Mouse (Mus musculus) gastrocnemius, postnatal 14 days (tissue): Measurements from ENCODE around the gene Gm49383. TPM values are rescaled to one million over a fixed set of nuclear protein-coding genes. Genes with fewer than 3 reads are reported as not detected.

Experiments
- DNase-seq: peaks from one replicate; pipeline ENCODE4 v3.0.0; 2021; ENCODE audit warnings: mixed read lengths
- intact Hi-C: fragments of 180-260 bp; cut with DNase I; formaldehyde crosslinking; loops from one replicate; pipeline ENCODE4 v1.15.1; 2025; ENCODE audit warnings: low total_unique reads
- long read RNA-seq, 2 experiments: library from polyadenylated mRNA; stranded (forward); transcript quantifications; one replicate each; pipeline ENCODE4 v2.0.0; 2021
- total RNA-seq, 2 experiments: library from RNA; stranded (reverse); gene quantifications; 2 replicates each; pipeline ENCODE4 v1.2.3; 2021

The Gm49383 gene
- total RNA-seq = 1 to 10 TPM; 1.5 to 2.8 TPM
- long read RNA-seq, experiment 1 = 0 reads
- long read RNA-seq, experiment 2 = 0 reads

DNA sequence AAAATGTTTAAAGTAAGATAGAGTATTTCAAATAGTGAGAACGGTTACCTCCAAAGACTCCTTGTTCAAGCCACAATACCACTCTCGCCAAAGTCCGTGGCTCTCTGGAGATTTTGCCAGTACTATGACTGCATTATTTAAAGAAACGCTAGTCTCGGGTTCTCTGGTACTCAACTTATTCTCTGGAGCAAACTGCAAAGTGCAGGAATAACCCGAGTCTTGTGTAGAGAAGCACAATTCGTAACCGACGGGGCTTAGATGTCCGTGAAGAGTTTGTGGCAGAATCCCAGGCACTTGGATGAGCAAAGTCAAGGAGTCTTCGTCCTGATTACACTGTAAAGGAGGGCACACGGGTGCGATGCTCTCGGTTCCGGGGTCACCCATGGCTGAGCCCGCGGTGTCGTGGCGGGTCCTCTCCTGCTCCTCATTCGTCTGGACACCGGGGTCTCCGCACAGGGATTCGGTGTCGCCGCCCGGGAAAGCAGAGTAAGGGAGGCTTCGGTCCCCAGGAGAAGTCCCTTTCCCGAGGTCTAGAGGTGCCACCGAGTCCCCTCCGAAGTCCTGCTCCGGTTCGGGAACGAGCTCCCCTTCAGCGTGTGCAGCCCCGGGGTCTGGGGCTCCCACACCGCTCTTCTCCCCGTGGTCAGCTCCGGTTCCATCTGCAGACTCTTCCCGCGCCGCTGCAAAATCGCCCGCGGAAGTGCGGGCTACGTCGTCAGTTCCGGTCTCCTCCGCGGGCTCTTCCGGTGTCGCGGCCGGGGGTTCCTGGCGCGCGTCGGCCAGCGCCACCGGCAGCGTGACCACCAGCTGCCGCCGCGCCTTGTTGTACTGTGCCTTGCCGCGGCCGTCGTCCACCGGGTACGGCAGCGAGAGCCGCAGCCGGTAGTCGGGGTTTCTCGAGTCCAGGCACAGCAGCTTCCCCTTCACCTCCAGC is at the start of gene Gm49383:
Gene Gm49383, minus strand, starts transcription at position 661 of the 934 bp plus-strand sequence.
- DNase-seq = peak; percentile 70
- intact Hi-C loops = no loop called here

DNA sequence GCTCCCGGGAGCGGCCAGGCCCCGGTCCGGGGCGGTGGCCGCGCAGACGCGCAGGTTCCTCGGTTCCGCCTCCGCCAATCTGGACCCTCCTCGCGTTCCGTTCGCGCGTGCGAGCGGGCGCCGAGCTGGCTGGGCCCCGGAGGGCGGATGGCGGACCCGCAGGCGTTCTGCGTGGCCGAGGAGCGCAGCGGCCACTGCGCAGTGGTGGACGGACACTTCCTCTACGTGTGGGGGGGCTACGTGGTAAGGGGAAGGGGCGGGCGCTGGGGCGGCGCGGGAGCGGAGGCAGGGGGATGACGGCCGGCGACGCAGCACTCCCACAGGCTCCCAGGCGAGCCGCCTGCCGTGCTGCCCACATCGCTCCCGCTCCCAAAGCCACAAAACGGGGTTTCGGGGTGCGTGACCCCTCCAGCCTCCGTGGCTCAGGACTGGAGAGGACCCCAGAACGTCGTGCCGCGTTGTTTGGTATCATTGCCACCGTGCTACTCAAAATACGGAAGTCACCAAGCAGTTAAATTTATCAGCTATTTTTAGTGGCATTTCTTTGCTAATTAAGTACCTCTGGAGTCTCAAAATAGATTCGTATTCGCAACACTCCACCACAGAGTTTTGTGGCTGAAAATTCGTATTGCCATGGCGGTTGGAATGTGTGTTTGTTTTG is 45.0 kb upstream of the Gm49383 start:
- intact Hi-C loops = loop anchor here (10.0 kb wide), 1 partner anchor 53 kb away; the partner anchor contains the start of gene Klhdc2
- peak; percentile 77 for DNase-seq

GRCm38 (mm10) chr12:69241405-69241770 is 44.5 kb upstream of the Gm49383 start:
- intact Hi-C loops = loop anchor here (10.0 kb wide), 1 partner anchor 53 kb away; the partner anchor contains the start of gene Klhdc2
- no peak for DNase-seq

- intact Hi-C loops = loop anchor here (10.0 kb wide), 1 partner anchor 54 kb away; the partner anchor contains the start of gene Klhdc2
- no peak for DNase-seq
Observed at GRCm38 (mm10) chr12:69240876-69241275, 44.0 kb upstream of the Gm49383 start, which contains the start of gene Klhdc1. Gene Klhdc1, plus strand, starts transcription at chr12:69241176.

DNA sequence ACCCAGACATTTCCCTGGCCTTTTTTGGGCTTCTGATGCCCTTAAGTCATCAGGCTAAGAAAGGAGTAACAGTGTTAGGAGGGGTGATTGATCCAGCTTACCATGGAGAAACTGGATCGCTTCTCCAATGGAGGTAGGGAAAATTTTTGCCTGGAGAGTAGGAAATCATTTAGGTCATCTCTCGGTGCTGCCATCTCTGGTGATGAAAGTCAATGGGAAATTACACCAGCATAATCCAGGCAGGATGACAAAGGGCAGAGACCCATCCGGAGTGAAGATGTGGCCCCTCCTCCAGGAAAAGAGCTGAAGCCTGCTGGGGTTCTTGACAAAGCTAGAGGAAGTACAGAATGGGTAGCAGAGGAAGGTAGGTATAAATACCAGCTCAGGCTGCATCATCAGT is 41.4 kb upstream of the Gm49383 start:
- DNase-seq = no peak
- intact Hi-C loops = no loop called here

DNA sequence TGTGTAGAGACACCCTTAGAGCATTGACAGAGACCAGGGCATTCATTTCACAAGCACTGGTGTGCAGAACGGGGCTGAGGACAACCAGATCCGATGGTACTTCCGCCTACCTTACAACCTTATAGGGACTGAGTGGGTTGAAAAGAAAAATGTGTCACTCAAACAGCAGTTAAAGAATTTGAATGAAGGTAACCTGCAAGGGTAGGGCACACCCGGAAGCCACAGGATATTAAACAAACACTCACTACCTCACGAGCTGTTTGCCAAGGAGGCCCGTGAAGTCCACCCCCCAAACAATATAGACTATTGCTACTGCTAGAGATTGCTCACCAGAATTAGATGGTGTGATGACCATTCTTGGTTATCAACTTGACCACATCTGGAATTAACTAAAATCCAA is 38.9 kb upstream of the Gm49383 start:
- intact Hi-C loops = no loop called here
- no peak for DNase-seq

- no peak for DNase-seq
- intact Hi-C loops = no loop called here
Observed at GRCm38 (mm10) chr12:69229251-69229650, 32.3 kb upstream of the Gm49383 start.

DNA sequence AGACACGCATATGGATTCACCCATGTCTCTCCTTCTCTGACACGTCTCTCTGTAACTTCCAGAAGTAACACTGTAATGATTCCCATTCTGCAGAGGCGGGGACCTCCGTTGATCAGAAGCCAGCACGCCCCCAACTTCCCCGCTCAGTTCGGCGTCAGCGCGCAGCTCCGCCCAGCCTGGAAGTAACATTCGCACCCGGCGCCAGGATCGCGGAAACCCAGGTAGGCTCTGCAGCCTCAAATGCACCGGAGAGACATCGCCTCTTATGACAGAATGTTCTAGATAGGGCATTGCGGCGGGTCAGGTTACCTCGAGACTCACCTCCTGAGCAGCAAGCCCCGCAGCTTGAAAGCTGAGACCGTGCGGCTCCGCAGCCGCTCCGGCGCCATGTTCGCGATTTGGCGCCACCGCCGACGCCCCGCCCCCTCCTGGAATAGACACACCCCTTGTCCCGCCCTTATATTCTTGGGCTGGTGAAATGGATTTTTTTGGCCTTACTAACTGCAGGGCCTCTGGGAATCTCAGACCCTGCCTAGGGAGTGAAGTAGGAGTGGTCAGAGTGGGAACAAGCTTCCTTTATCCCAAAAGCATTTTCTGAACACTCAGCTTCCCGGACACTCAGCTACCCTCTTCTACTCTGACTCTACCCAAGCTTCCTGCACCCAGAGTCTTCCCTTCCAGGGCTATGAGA is 31.0 kb upstream of the Gm49383 start, which contains the start of gene Pole2:
Gene Pole2, minus strand, starts transcription at position 420 of the 691 bp plus-strand sequence.
- DNase-seq = peak; percentile 88
- intact Hi-C loops = no loop called here

- intact Hi-C loops = no loop called here
- no peak for DNase-seq
Observed at GRCm38 (mm10) chr12:69220613-69221277, 23.8 kb upstream of the Gm49383 start.

- no peak for DNase-seq
- intact Hi-C loops = loop anchor here (10.0 kb wide), 1 partner anchor 118 kb away; no protein-coding TSS in a partner anchor
Observed at GRCm38 (mm10) chr12:69216587-69216986, 19.7 kb upstream of the Gm49383 start.

DNA sequence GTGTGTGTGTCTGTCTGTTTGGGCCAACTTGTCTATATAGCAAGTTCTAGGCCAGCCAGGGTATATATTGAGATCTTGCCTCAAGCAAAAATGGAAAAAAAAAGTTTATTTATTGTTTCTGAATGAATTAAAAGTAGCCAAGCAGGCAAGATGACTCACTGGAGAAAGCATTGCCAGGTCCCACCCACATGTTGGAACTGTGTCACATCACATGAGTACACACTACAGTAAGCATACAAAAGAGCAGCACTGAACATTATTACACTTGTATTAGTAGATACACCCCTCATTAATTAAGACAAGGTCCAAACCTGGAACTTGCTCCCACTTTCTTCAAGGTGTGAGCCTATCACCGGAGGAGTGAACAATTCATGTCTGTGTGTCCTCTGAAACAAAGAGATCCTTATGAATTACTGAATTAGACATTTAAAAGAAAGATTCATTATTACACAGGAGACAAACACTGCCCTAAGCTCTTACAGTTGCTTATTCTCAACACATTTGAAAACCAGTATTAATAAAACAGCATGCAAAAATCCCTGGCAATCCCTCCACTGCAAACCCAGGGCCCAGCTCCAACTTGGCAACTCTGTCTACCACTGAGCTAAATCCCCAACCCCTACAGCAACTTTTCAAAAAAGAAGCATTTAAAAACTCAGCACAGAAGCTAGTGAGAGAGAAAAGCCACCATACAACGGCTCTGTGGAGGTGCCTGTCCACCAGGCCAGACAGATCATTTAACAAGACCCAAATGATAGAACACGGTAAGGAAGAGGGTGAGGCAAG is 18.3 kb upstream of the Gm49383 start:
- intact Hi-C loops = loop anchor here (10.0 kb wide), 1 partner anchor 120 kb away; no protein-coding TSS in a partner anchor
- peak; percentile 58 for DNase-seq

- intact Hi-C loops = loop anchor here (10.0 kb wide), 1 partner anchor 120 kb away; no protein-coding TSS in a partner anchor
- no peak for DNase-seq
Observed at GRCm38 (mm10) chr12:69214393-69214792, 17.5 kb upstream of the Gm49383 start.

- intact Hi-C loops = loop anchor here (10.0 kb wide), 1 partner anchor 122 kb away; no protein-coding TSS in a partner anchor
- no peak for DNase-seq
Observed at GRCm38 (mm10) chr12:69213186-69213777, 16.4 kb upstream of the Gm49383 start.

- no peak for DNase-seq
- intact Hi-C loops = loop anchor here (10.0 kb wide), 1 partner anchor 124 kb away; no protein-coding TSS in a partner anchor
Observed at GRCm38 (mm10) chr12:69211057-69211456, 14.2 kb upstream of the Gm49383 start.

GRCm38 (mm10) chr12:69210056-69210979 is 13.4 kb upstream of the Gm49383 start:
- no peak for DNase-seq
- intact Hi-C loops = loop anchor here (10.0 kb wide), 1 partner anchor 124 kb away; no protein-coding TSS in a partner anchor

DNA sequence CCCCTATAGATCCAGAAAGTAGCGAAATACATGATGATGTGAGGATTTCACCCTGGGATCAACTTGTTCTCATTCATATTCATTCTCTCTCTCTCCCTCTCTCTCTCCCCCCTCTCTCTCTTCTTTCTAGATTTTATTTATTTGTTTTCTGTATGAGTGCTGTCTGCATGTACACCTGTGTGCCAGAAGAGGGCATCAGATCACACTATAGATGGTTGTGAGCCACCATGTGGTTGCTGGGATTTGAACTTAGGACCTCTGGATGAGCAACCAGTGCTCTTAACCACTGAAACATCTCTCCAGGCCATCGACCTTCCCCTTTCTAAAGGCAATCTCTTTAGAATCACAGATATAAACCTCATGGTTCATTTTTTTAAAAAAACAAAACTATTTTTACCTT is 11.6 kb upstream of the Gm49383 start:
- no peak for DNase-seq
- intact Hi-C loops = no loop called here

GRCm38 (mm10) chr12:69207926-69208325 is 11.0 kb upstream of the Gm49383 start:
- no peak for DNase-seq
- intact Hi-C loops = no loop called here
